Mouse (Mus musculus): Measurements from ENCODE around the gene Eid3.
A peak's percentile ranks its signal among the peaks of the same experiment; 100 is the strongest.

Eid3 gene

DNA sequence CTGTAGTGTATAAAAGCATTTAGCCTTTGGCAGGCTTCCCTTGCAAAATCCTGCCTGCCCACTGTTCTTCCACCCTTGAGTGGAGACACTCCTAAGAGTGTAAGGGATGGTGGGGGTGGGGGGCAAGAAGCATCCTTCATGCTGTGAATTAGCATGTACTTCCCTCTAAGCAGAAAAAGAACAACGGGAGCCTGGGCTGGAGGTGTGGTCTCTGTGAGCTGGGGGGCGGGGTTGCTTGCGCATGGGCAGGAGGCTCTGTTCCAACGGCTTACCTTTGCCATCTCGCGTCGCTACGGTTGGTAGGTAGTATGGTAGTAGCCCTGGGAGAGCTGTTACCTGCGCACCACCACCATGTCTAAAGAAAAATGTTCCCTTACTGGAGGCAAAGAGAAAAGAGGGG, at the start of gene Eid3:
TSS of gene Eid3 (plus strand) at position 271 of the 400 bp plus-strand sequence.
- no peak for DNase-seq (ENCODE audit: low spot score in 2 of 2)

GRCm38 (mm10) chr10:82817514-82817913, 48.9 kb upstream of the Eid3 start:
- DNase-seq (ENCODE audit: low spot score in 2 of 2), result no peak

DNA sequence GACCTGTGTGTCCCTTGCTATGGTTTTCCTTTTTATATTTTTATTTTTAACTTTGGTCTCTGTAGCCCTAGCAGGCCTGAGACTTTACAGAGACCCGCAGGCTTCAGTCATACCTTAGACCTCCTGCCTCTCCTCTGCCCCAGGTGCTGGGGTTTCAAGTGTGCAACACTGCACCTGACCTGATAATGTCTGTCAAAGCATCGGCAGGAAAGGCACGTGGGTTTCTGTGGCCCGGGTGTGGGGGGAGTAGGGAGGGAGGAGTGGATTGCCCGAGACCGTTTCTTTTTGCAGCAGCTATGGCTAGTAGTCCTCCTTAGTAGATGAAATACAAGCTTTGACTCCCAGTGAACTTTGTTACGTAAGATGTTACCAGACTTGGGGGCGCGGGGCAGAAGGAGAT, 48.5 kb upstream of the Eid3 start:
- no peak for DNase-seq (ENCODE audit: low spot score in 2 of 2)

GRCm38 (mm10) chr10:82818661-82819060, 47.8 kb upstream of the Eid3 start:
- DNase-seq (ENCODE audit: low spot score in 2 of 2), result no peak

DNA sequence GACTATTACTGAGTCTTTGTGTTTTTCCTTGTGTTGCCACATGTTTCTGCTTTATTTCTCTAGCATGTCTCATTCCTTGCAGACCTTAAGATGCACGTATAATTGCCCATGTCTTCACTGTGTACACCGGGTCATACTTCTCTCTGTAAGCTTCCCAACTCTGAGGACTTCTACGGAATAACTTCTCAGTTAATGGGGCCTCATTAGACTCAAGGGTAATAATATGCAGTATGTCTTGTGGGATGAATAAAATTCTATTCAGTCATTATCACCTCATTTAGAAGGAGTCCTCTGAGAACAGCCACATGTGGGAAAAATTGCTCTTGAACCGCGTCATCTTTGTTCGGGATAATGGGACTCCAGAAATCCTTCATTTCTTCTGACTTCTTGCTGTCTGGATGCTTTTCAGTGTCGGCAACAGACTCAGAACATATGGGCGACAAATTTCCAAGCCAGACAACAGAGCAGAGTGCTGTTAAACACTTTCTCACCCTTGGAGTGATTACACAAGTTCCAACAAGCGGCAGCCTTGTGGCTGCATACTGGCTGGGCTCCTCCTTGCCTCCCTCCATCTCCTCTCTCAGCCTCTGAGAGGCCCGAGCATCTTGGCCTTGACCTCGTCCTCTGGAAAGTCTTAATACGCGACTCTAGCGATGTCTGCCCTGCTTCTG, 43.2 kb upstream of the Eid3 start:
- DNase-seq (ENCODE audit: low spot score in 2 of 2), result no peak

GRCm38 (mm10) chr10:82823779-82824177, 42.6 kb upstream of the Eid3 start:
- no peak for DNase-seq (ENCODE audit: low spot score in 2 of 2)

- no peak for DNase-seq (ENCODE audit: low spot score in 2 of 2)
These were observed 41.9 kb upstream of the Eid3 start for GRCm38 (mm10) chr10:82824541-82824940.

GRCm38 (mm10) chr10:82826516-82826915, 39.9 kb upstream of the Eid3 start:
- peak in 1 of 2 experiments; percentile 25 for DNase-seq (ENCODE audit: low spot score in 2 of 2)

- DNase-seq (ENCODE audit: low spot score in 2 of 2), result no peak
These were observed 32.5 kb upstream of the Eid3 start, which contains the start of gene Txnrd1 for GRCm38 (mm10) chr10:82833926-82834325. Gene Txnrd1 (plus strand): TSS chr10:82833951.

DNA sequence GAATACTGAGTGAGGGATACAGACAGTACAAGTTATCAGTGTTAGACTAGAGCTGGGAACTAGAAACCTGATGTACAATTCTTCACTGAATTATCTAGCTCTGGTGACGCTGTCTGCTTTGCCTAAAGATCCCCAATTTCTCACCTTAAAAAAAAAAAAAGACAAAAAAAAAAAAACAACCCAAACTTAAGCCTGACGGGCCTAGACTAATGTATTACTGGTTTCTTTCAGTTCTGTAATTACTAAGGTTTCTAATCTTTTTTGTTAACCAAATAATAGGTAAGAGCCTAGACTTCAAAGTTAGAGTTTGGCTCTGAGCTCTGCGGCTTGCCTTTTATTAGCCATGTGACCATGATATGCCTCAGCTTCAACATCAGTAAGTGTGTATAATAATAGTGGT, 30.5 kb upstream of the Eid3 start:
- no peak for DNase-seq (ENCODE audit: low spot score in 2 of 2)

GRCm38 (mm10) chr10:82838390-82838789, 28.0 kb upstream of the Eid3 start:
- DNase-seq (ENCODE audit: low spot score in 2 of 2), result no peak

DNA sequence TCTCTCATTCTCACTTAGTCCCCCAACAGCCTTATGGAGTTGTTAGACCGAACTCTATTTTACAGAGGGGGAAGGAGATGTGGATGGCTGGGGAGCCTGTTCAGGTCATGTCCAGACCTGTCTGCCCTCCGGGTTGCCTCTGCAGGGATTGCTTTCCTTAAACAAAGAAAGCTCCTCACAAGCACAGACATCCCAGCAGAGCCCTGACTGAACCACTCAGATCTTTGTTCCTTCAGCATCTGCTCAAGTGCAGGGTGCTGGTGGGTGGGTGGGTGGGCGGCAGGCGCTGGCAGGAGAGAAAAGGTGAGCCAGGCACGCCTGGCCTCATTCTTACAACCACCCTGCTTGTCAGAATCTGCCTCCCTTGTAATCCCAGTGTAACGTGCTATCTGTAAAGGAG, 22.3 kb upstream of the Eid3 start:
- DNase-seq (ENCODE audit: low spot score in 2 of 2), result no peak

DNA sequence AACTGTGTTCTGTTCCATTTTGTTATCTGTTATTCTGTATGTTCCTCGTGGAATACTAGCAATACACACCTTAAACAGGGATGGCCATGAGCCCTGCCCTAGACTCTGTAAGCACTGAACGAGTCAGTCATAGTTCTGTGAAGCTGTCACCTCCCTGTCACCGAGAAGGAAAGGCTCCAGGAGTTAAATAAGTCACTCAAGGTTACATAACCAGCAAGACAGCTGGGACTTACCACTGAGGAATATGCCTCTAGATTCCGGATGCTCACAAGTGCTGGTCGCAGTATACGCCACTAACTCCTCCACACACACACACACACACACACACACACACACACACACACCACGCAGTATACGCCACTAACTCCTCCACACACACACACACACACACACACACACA, 21.7 kb upstream of the Eid3 start:
- DNase-seq (ENCODE audit: low spot score in 2 of 2), result peak in 1 of 2 experiments; percentile 16

DNA sequence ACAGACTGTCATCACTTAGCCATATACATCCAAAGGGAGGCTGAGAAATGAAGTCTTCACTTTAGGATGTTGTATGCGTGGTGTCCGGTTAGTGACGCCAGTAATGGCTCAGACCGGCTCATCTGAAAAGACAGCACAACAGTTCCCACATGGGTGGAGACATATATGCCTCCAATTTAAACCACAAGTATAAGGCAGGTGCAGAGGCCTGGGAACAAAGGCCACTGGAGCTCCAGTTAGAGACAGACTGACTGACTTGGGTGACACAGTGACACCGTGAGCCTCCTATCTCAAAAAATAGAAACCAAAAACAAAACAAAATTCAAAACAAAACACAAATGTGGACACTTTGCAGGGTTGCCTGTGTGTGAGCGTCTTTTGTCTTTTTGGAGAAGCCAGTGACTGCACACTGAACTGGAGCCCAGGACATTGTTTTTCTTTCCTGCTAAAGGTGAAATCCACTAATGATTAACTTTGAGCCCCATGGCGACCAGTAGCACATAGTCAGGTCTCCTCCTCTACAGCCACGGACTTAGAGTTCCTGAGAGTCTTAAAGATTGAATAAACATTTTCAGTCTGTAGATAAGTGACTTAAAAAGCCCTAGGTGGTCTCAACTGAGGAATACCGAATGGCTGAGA, 18.5 kb upstream of the Eid3 start:
- no peak for DNase-seq (ENCODE audit: low spot score in 2 of 2)

DNA sequence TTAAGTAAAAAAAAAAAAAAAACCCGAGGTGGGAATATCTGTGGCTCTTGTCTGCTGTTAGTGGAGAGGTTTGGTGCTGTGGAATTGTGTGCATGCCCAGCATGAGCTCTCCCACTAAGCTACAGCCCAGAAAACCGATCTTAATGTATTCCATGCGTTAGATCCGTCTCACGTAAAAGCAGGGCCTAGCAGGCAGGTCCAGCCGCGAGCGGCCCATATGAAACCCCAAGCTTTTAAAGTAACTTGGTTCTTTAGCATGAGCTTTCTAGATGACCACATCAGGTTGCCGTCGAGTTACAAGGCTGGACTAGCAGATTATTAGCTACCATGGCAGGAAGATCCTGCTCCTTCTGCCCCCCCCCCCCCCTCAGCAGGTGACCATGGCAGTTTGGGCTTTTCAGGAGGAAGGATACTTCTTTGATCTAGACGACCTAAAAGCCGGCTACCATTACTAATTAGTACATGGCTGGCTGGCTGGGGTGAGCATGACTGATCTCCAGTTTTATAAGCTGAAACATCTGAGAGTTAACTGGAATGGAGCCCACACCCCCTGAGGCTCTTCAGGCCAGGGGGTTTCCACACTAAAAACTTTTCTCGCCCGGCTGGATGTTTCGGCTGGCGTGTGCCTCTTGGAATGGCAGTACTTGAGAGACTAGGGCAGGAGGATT, 16.6 kb upstream of the Eid3 start:
- DNase-seq (ENCODE audit: low spot score in 2 of 2), result no peak

DNA sequence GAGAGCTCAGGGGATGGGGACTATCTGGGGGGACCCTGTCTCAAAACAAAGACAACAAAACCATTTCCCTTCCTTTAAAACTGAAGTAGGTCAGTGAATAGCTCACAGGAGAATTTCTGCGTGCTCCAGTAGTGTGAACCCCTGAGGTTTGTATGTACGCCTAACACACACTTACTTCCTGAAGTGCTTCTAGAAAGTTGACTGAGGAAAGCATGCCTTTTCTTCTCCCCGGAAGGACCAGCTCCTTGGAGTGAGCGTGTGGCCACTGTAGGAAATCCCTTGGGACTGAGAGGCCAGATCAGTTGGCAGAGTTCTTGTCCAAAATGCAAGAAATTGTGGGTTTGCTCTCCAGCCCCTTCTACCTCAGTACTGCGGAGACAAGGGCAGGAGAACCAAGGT, 16.1 kb upstream of the Eid3 start:
- DNase-seq (ENCODE audit: low spot score in 2 of 2), result no peak

DNA sequence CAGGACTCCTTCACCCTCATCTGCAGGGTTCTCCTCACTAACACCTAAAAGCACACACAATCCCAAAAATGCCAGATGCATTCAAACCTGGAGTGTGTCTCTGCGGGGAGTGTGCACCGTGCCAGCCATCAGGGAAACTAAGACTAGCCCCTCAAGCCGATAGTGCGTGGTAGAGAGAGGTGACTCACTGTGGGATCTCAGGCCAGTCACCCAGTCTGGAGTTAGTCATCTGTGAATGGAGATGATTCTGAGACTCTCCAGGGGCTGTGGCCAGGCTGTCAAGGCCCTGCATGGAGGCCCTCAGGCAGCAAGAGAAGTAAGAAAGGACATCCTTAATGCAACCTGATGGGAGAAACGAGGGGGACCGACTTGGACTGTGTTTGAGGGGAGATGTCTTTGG, 14.7 kb upstream of the Eid3 start:
- no peak for DNase-seq (ENCODE audit: low spot score in 2 of 2)

DNA sequence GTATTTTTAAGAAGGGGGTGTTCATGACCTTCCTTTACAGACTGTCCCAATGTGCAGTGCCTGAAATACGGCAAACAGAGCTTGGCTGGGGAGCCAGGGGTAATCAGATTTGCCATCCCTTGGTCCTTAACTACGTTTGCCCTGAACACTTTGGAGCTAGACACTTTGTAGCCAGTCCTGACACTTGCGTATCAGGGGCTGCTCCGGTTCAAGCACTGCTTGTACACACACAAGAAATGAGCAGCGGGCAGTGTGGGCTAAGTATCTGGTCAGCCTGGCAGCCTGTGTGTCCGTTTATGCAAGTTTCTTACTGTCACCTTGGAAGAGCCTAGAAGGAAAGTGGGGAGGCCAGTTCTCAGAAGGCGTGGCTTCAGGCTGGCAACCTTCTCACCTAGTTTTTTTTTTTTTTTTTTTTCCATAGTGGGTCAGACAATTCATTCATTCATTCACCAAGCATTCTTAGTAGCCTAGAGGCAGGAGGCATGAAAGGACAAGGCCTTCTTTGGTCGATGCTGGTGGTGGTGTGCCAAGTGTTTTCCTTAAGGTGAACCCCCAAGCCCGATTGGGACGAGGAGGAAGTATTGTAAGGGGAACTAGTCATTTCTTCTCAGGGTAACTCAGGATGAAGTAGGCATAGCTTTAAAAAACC, 8.3 kb upstream of the Eid3 start:
- DNase-seq (ENCODE audit: low spot score in 2 of 2), result no peak

GRCm38 (mm10) chr10:82858691-82859532, 7.5 kb upstream of the Eid3 start:
- DNase-seq (ENCODE audit: low spot score in 2 of 2), result peak; percentile 93 to 95

GRCm38 (mm10) chr10:82859533-82859915, 6.9 kb upstream of the Eid3 start:
- peak; percentile 24 to 37 for DNase-seq (ENCODE audit: low spot score in 2 of 2)

GRCm38 (mm10) chr10:82860181-82860928, 6.1 kb upstream of the Eid3 start:
- peak; percentile 55 to 61 for DNase-seq (ENCODE audit: low spot score in 2 of 2)

All from frontal cortex, postnatal 36 days (tissue).